Mouse (Mus musculus) erythroblast, embryonic 14.5 days (primary cell): ENCODE measurements around the gene Tmem242.

ENCODE experiments used
- GATA1 ChIP-seq: IDR thresholded peaks from 2 replicates; pipeline ENCODE4 v1.6.1; 2012; ENCODE audit warnings: low read length, inconsistent platforms, mixed read lengths
- TAL1 ChIP-seq: IDR thresholded peaks from 3 replicates; pipeline ENCODE4 v1.6.1; 2012; ENCODE audit warnings: low read length, inconsistent platforms, mixed read lengths

- TF ChIP-seq GATA1 (no peak), TAL1 (no peak)
Measured at GRCm38 (mm10) chr17:5425204-5425603, 14.9 kb downstream of the Tmem242 start.
